9 mouse cellular contexts compared by ENCODE assay signal in the genomic region with DNA sequence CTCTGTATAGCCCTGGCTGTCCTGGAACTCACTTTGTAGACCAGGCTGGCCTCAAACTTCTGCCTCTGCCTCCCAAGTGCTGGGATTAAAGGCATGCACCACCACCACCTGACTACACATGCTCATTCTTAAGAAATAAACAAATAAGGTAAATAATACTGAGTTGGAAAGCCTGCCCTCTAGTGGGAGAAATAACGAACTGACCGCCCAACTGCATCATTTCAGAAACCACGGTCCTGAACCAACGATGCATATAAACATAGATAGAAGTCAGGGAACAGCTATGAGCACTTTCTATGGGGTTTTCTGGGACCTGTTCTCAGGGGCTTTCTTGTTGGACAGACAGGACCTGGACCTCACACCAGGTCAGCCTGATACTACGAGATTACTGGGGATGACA. TPM values are rescaled to one million over a fixed set of nuclear protein-coding genes. Genes with fewer than 3 reads are reported as not detected.
DNase-seq lines count a peak whose midpoint lies in the region; ATAC-seq lines count a peak whose summit lies in the region.
"Had no signal": no experiment of that assay in that cellular context is flagged by ENCODE, and none has a peak within 500 bp of the region (broad histone marks: within the 10 kb centered on the region; RNA-seq: fewer than 3 reads in every experiment).

No protein-coding gene starts in this region.

- no peaks in the 10 kb centered on the region for H3K9me3 ChIP-seq in hindbrain, embryonic 14.5 days (ENCODE audit: control insufficient read depth, low read length)
- H3K9me3 ChIP-seq in hindbrain, embryonic 10.5 days, result no peaks in the 10 kb centered on the region
- H3K9me3 ChIP-seq: limb, embryonic 12.5 days had no signal

- H3K4me2 ChIP-seq in hindbrain, embryonic 14.5 days (replicated peaks), result no peak overlapping the region
- H3K4me2 ChIP-seq: limb, embryonic 12.5 days had no signal

- H3K9ac ChIP-seq in hindbrain, embryonic 14.5 days, result no peak overlapping the region
- H3K9ac ChIP-seq: limb, embryonic 12.5 days had no signal

- H3K36me3 ChIP-seq in hindbrain, embryonic 14.5 days (replicated peaks; ENCODE audit: control insufficient read depth, insufficient read depth), result no peaks in the 10 kb centered on the region
- no peaks in the 10 kb centered on the region for H3K36me3 ChIP-seq in hindbrain, embryonic 10.5 days
- H3K36me3 ChIP-seq: limb, embryonic 12.5 days had no signal

- no peaks in the 10 kb centered on the region for H3K27me3 ChIP-seq in hindbrain, embryonic 14.5 days (ENCODE audit: control insufficient read depth, insufficient read depth, low read length)
- H3K27me3 ChIP-seq in hindbrain, embryonic 10.5 days (ENCODE audit: insufficient read depth, poor library complexity, severe bottlenecking), result no peaks in the 10 kb centered on the region
- H3K27me3 ChIP-seq: limb, embryonic 12.5 days had no signal

- H3K4me1 ChIP-seq in hindbrain, embryonic 14.5 days (replicated peaks; ENCODE audit: control insufficient read depth, insufficient read depth, low read length), result peaks cover 5% of the 10 kb centered on the region; the same call in 1 of the 2 replicates
- peaks cover 9% of the 10 kb centered on the region for H3K4me1 ChIP-seq in hindbrain, embryonic 10.5 days (replicated peaks)

- 35% methylated on average over 5 of the region's 5 CpGs for WGBS in hindbrain, embryonic 14.5 days
- WGBS in hindbrain, embryonic 10.5 days, result 35% methylated on average over 5 of the region's 5 CpGs

- no peak overlapping the region for H3K27ac ChIP-seq in hindbrain, embryonic 14.5 days
- no peak overlapping the region for H3K27ac ChIP-seq in hindbrain, embryonic 10.5 days
- H3K27ac ChIP-seq: limb, embryonic 12.5 days had no signal

- H3K4me3 ChIP-seq in hindbrain, embryonic 14.5 days (replicated peaks; ENCODE audit: low read length), result no peak overlapping the region
- no peak overlapping the region for H3K4me3 ChIP-seq in hindbrain, embryonic 10.5 days
- H3K4me3 ChIP-seq: limb, embryonic 12.5 days had no signal

- no peak; the same call in 1 of the 2 replicates for ATAC-seq in hindbrain, embryonic 14.5 days (ENCODE audit: low FRiP score)

- peak; percentile 70 for DNase-seq in hindbrain, embryonic 14.5 days (ENCODE audit: low spot score)
- no peak for DNase-seq in hindbrain, embryonic 10.5 days (ENCODE audit: low spot score)
- DNase-seq in B cell, adult 2 months, result peak; percentile 62 to 67
- DNase-seq in MEL-GATA-1-ER (ENCODE audit: extremely low read depth, low read depth), result peak; percentile 26
- DNase-seq in cerebellum, postnatal 25 days, result peak; percentile 54 to 67
- DNase-seq in layer of hippocampus, adult 9-10 months (ENCODE audit: low spot score), result peak; percentile 58
- peak; percentile 66 for DNase-seq in retina, postnatal 1 day
- DNase-seq in neural tube, embryonic 10.5 days (ENCODE audit: extremely low spot score, low spot score), result no peak

RNA-seq across cellular contexts. Expression of a gene that starts 25.6 kb away (rescaled TPM):
- polyA plus RNA-seq in hindbrain, embryonic 14.5 days (2014; fragmentation: Nextera tagmentation; extraction: Ambion mirVana), result 36.4 and 40.4 TPM in 2 replicates
- 26.2 and 52.1 TPM in 2 replicates for polyA plus RNA-seq in hindbrain, embryonic 10.5 days (2016; fragmentation: Nextera tagmentation; extraction: Ambion mirVana)

Comparison
In these comparisons a context has a peak if more than half of its experiments do, and no peak if none do; other contexts are left out.
1. DNase-seq: peak in hindbrain, embryonic 14.5 days (single experiment), B cell, adult 2 months (2 of 2), MEL-GATA-1-ER (single experiment), cerebellum, postnatal 25 days (2 of 2), layer of hippocampus, adult 9-10 months (single experiment) and retina, postnatal 1 day (single experiment); none in hindbrain, embryonic 10.5 days (single experiment) and neural tube, embryonic 10.5 days (single experiment).